Mouse (Mus musculus) forebrain, embryonic 13.5 days (tissue): Measurements from ENCODE around the gene Gripap1. TPM values are rescaled to one million over a fixed set of nuclear protein-coding genes. Genes with fewer than 3 reads are reported as not detected.
A peak's percentile ranks its signal among the peaks of the same experiment; 100 is the strongest.

Source experiments
- ATAC-seq: fragments of 200-750 bp; cut with Nextera tagmentation; 2 replicates; pipeline ENCODE4 v1.8.0; 2017
- H3K27ac ChIP-seq: fragments of 300-500 bp; sonication (generic); 2 replicates; pipeline ENCODE4 v1.5.1; 2015; ENCODE audit warnings: inconsistent platforms, mild to moderate bottlenecking, moderate library complexity
- H3K27me3 ChIP-seq: fragments of 300-500 bp; sonication (generic); 2 replicates; pipeline ENCODE4 v1.6.1; 2015; ENCODE audit warnings: mild to moderate bottlenecking, inconsistent platforms
- H3K36me3 ChIP-seq: fragments of 300-500 bp; sonication (generic); 2 replicates; pipeline ENCODE4 v1.6.1; 2015; ENCODE audit warnings: mild to moderate bottlenecking, inconsistent platforms; ENCODE audit not compliant: poor library complexity, severe bottlenecking
- H3K4me1 ChIP-seq: fragments of 300-500 bp; sonication (generic); 2 replicates; pipeline ENCODE4 v1.6.1; 2015; ENCODE audit warnings: inconsistent platforms
- H3K4me2 ChIP-seq: fragments of 300-500 bp; sonication (generic); 2 replicates; pipeline ENCODE4 v1.6.1; 2015; ENCODE audit warnings: inconsistent platforms, mild to moderate bottlenecking, moderate library complexity
- H3K4me3 ChIP-seq: fragments of 300-500 bp; sonication (generic); 2 replicates; pipeline ENCODE4 v1.5.1; 2015; ENCODE audit warnings: mild to moderate bottlenecking, inconsistent platforms
- H3K9ac ChIP-seq: fragments of 300-500 bp; sonication (generic); 2 replicates; pipeline ENCODE4 v1.6.1; 2015; ENCODE audit warnings: mild to moderate bottlenecking, inconsistent platforms
- H3K9me3 ChIP-seq: fragments of 300-500 bp; sonication (generic); replicated peaks from 2 replicates; pipeline ENCODE4 v1.6.1; 2016; ENCODE audit warnings: inconsistent platforms
- WGBS: fragments of 180-500 bp; shearing (Covaris S2); methylation state at CpG from one replicate; pipeline ENCODE4 v1.1.7; 2015; 5-methylcytosine and 5-hydroxymethylcytosine counted together
- microRNA counts: library from miRNA; unstranded; fragments of <30 nt; microRNA quantifications from one replicate; lab custom pipeline; 2016
- microRNA-seq: library from miRNA; unstranded; fragments of <30 nt; microRNA quantifications from one replicate; pipeline ENCODE4, GENCODE M21; 2016
- polyA plus RNA-seq: library from polyadenylated mRNA; unstranded; fragments of >200 nt; fragmentation: Nextera tagmentation; extraction: Ambion mirVana; gene quantifications from 2 replicates; pipeline ENCODE4 v1.2.1, GENCODE M21; 2015

The Gripap1 gene
- polyA plus RNA-seq, 1 experiment from 2014 or later, result 71.6 TPM

DNA sequence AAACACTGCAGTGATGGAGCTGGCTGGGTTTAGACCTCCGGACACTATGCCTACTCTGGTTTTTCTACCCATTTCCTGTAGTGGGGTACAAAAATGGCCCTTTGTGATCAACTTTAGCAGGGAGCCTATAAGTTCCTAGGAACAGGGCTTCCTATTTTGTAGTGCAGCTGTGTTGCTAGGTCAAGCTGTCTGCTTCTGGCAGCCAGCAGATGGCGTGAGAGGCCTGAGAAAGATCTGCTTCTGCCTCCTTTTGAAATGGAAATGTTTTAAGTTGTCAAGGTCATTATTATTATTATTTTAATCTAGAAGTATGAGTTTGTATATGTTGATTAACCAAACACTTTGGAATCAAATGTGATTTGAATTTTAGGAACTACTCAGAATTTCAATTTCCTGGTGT lies 65.0 kb downstream of the Gripap1 start:
- no peak for ATAC-seq
- 53% methylated on average over 2 of the region's 2 CpGs for WGBS
- Histone ChIP-seq H3K36me3 (0 out of 2 replicates have a peak, but pooled peaks cover 14% of the 10 kb centered on the region), H3K4me3 (no peak overlapping the region), H3K4me2 (no peak overlapping the region), H3K9me3 (no peaks in the 10 kb centered on the region), H3K4me1 (no peaks in the 10 kb centered on the region), H3K27ac (no peak overlapping the region), H3K27me3 (no peaks in the 10 kb centered on the region), H3K9ac (no peak overlapping the region)

DNA sequence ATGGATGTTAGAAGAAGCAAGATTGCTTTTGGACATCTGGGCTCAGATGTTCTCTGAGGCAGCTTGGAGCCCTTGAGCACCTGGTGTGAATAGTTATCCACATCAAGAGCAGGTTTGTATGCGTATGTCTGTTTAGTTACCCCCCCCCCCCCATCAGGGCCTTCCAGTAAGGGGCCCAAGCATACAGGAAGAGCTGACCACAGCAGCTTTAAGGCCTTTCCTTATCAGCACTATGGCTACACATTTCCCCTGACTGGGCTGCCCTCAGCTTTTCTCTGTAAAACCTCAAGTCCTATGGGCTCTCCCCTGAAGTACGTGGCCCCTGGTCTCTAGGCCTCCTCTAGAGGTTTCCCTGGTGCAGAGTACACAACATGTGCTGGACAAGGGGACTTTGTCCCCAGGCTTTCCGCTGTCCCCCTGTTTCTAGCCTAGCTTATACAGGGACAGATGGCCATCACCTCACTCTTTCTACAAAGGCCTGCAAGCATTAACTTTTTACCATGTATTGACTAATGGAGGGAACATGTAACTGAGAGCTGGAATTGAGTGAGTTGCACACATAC lies 69.7 kb downstream of the Gripap1 start:
- Histone ChIP-seq H3K4me2 (no peak overlapping the region), H3K9ac (no peak overlapping the region), H3K4me1 (no peaks in the 10 kb centered on the region), H3K27ac (no peak overlapping the region), H3K9me3 (no peaks in the 10 kb centered on the region), H3K36me3 (0 out of 2 replicates have a peak, but pooled peaks cover 5% of the 10 kb centered on the region), H3K4me3 (no peak overlapping the region), H3K27me3 (no peaks in the 10 kb centered on the region)
- 75% methylated on average over 3 of the region's 3 CpGs for WGBS
- no peak for ATAC-seq

DNA sequence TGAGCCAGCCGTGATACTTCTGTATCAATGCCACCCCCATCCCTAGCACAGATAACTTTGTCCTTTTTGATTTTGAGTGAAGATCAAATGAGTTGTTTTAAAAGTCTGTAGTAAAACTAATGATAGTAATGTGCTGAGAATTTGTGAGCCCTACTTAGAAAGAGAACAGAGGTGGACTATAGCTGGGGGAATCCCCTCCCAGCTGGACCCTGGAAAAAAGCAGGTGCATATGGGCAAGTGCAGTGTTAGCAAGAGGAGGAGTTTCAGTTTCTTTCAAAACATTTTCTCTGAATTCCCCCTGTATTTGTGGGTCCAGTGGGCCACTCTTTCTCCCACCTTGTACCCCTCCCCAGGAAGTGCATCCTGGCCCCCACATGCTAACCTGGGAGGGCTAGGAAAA lies 73.6 kb downstream of the Gripap1 start:
- H3K9me3 ChIP-seq, result no peaks in the 10 kb centered on the region
- no peak overlapping the region for H3K27ac ChIP-seq
- H3K9ac ChIP-seq, result no peak overlapping the region
- no peaks in the 10 kb centered on the region for H3K4me1 ChIP-seq
- H3K4me2 ChIP-seq, result no peak overlapping the region
- H3K4me3 ChIP-seq, result no peak overlapping the region
- 88% methylated on average over 1 of the region's 1 CpGs for WGBS
- H3K36me3 ChIP-seq, result peaks cover 14% of the 10 kb centered on the region; the same call in 1 of the 2 replicates
- H3K27me3 ChIP-seq, result no peaks in the 10 kb centered on the region
- ATAC-seq, result no peak

DNA sequence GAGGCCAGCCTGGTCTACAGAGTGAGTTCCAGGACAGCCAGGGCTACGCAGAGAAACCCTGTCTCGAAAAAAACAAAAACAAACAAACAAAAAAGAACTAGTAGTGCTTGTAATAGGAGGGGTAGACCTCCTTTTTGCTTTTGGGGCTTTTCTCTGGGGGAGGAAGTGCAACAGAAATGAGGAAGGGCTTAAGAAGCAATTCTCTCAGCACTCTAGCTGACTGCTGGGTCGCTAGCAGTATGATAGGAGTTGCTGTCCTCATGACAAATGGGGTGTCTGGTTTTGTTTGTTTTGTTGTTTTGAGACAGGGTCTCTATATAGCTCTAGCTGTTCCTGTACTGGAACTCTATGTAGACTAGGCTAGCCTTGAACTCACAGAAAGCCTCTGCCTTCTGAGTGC lies 75.0 kb downstream of the Gripap1 start:
- no peak overlapping the region for H3K9ac ChIP-seq
- no peaks in the 10 kb centered on the region for H3K27me3 ChIP-seq
- H3K4me2 ChIP-seq, result no peak overlapping the region
- H3K36me3 ChIP-seq, result peaks cover 14% of the 10 kb centered on the region; the same call in 1 of the 2 replicates
- H3K4me3 ChIP-seq, result no peak overlapping the region
- 79% methylated on average over 3 of the region's 3 CpGs for WGBS
- H3K9me3 ChIP-seq, result no peaks in the 10 kb centered on the region
- H3K27ac ChIP-seq, result no peak overlapping the region
- no peak for ATAC-seq
- H3K4me1 ChIP-seq, result peaks cover 1% of the 10 kb centered on the region; the same call in 1 of the 2 replicates

DNA sequence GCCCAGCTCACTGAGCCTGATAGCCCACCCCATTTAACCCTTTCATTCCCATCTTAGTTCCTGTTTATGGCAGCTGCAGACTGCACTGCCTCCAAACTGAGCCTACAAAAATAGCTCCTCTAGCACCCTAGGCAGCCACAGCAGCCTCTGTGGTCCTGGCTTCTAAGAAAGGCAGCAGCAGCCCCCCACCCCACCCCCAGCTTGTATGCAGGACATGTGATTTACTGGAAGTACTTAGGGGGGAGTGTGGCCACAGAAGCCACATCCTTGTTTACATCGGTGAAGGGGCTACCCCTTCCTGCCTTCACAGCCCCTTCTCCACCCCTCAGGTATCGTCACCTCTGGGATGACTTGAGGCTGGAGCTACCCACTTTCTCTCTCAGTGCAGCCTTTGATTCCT lies 75.8 kb downstream of the Gripap1 start:
- Histone ChIP-seq H3K4me1 (peaks cover 8% of the 10 kb centered on the region; the same call in 1 of the 2 replicates), H3K27me3 (no peaks in the 10 kb centered on the region), H3K27ac (no peak overlapping the region), H3K9me3 (no peaks in the 10 kb centered on the region), H3K36me3 (peaks cover 14% of the 10 kb centered on the region; the same call in 1 of the 2 replicates), H3K4me3 (no peak overlapping the region), H3K4me2 (no peak overlapping the region), H3K9ac (no peak overlapping the region)
- no peak for ATAC-seq
- WGBS, result 74% methylated on average over 2 of the region's 2 CpGs

DNA sequence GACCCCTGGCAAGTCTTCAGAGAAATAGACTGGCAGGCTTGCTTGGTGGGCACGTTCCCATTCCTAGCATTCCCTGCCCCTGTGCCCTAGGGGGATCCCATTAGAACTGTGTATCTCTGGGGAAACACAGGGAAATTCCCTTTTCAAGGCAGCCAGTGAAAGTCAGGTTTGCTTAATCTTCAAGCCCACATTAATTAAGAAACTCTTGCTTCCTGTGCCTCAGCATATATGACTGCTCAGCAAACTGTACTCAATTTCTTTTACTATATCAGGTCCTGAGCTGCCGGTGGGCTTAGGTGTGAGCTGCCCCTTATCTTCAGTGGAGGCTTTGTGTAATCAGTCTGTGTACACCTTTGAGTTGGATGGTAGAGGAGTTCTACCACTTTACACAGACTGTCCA lies 76.2 kb downstream of the Gripap1 start:
- H3K27ac ChIP-seq, result no peak overlapping the region
- H3K9ac ChIP-seq, result no peak overlapping the region
- no peak overlapping the region for H3K4me3 ChIP-seq
- no peaks in the 10 kb centered on the region for H3K9me3 ChIP-seq
- no peak for ATAC-seq
- peaks cover 8% of the 10 kb centered on the region; the same call in 1 of the 2 replicates for H3K4me1 ChIP-seq
- no peaks in the 10 kb centered on the region for H3K27me3 ChIP-seq
- no peak overlapping the region for H3K4me2 ChIP-seq
- H3K36me3 ChIP-seq, result peaks cover 14% of the 10 kb centered on the region; the same call in 1 of the 2 replicates
- WGBS, result 66% methylated on average over 2 of the region's 2 CpGs

DNA sequence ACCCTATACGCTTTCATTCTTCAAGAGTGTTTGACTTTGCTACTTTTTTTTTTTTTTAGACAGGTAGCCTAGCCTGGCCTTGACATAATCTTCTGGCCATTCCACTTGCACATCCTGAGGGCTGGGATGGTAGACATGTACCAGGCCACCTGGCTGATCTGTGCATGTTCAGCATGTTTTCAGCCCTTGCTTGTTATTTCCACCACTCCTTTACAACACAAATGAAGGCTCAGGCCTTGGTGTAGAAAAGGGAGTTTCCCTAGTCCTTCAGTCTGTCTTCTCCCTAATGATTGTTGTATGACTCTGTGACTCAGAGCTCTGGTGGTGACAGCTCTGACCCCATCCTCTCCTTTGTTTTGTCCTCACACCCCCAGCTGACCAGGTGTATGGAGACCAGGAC lies 77.6 kb downstream of the Gripap1 start:
- Histone ChIP-seq H3K4me3 (no peak overlapping the region), H3K9me3 (no peaks in the 10 kb centered on the region), H3K36me3 (peaks cover 18% of the 10 kb centered on the region), H3K4me1 (peaks cover 8% of the 10 kb centered on the region; the same call in 1 of the 2 replicates), H3K4me2 (no peak overlapping the region), H3K9ac (no peak overlapping the region), H3K27me3 (no peaks in the 10 kb centered on the region), H3K27ac (no peak overlapping the region)
- no peak for ATAC-seq
- 95% methylated on average over 1 of the region's 1 CpGs for WGBS

DNA sequence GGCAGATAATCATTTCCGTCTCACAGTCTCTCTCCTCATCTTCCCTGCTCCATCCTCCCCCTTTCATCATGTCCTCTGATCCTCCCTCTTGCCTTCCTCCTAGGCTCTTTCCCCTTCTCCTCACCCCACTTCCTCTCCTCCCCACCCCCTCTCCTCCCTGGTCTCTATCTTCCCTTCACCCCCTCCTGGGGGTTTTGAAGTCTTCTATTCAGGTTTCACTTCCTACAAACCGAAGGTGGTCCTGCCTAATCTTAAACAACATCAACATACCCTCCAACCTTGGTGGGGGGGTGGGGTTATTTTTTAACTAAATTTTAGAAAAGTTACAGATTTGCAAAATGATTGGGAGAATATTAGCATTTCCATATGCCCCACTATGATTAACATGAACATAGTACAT lies 78.9 kb downstream of the Gripap1 start:
- H3K36me3 ChIP-seq, result peaks cover 28% of the 10 kb centered on the region
- no peaks in the 10 kb centered on the region for H3K27me3 ChIP-seq
- H3K9me3 ChIP-seq, result 0 out of 2 replicates have a peak, but pooled peaks cover 3% of the 10 kb centered on the region
- H3K4me3 ChIP-seq, result no peak overlapping the region
- H3K9ac ChIP-seq, result no peak overlapping the region
- H3K4me1 ChIP-seq, result peaks cover 8% of the 10 kb centered on the region; the same call in 1 of the 2 replicates
- 27% methylated on average over 2 of the region's 2 CpGs for WGBS
- H3K4me2 ChIP-seq, result no peak overlapping the region
- no peak overlapping the region for H3K27ac ChIP-seq
- no peak for ATAC-seq

DNA sequence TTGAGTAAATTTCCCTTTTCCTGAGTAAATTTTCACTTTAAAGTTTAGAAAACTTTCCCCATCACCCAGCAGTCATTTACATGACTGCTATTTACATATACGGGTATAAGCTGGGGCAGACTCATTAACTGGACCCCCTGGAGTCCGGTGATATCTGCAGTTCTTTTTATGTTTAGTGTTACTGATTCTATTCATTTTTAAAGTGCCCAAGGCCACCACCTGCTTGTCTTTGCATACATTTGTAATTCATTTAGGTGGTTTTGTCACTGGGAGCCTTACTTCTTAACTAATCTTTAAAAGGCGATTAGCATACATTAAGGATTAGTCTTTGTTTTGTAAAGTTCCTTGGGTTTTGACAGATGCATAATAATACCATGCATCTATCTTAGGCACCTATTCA lies 80.3 kb downstream of the Gripap1 start:
- Histone ChIP-seq H3K27me3 (no peaks in the 10 kb centered on the region), H3K27ac (no peak overlapping the region), H3K4me1 (peaks cover 8% of the 10 kb centered on the region; the same call in 1 of the 2 replicates), H3K9me3 (0 out of 2 replicates have a peak, but pooled peaks cover 3% of the 10 kb centered on the region), H3K9ac (no peak overlapping the region), H3K4me2 (no peak overlapping the region), H3K36me3 (peaks cover 41% of the 10 kb centered on the region), H3K4me3 (no peak overlapping the region)
- WGBS, result 20% methylated on average over 3 of the region's 3 CpGs
- ATAC-seq, result no peak

MicroRNA genes within 50 kb of the gene (microRNA counts, 519-probe panel; counts per million panel counts)
- microRNA mmu-miR-1198 (lab: Ali Mortazavi, UCI), result 3,855 counts per million, percentile 76 among the panel's probes with 10 or more counts

Small RNA genes within 50 kb of the gene (microRNA-seq; reads per million reads assigned to microRNA genes)
- 41.3 reads per million, percentile 40 among the genes with 10 or more reads in this experiment for gene Mir1198

Other genes with a start within 250 kb of the Gripap1 start
- 0.08 TPM in 1 of 2 replicates, not detected in the other for gene Foxp3, start 216.1 kb upstream of the Gripap1 start, polyA plus RNA-seq
- 3.0 and 3.6 TPM in 2 replicates for gene Ppp1r3f, start 215.5 kb upstream of the Gripap1 start, polyA plus RNA-seq
- 36.8 and 38.5 TPM in 2 replicates for gene Ccdc22, start 184.2 kb upstream of the Gripap1 start, polyA plus RNA-seq
- 0.03 TPM in 2 replicates for gene Cacna1f, start 182.7 kb upstream of the Gripap1 start, polyA plus RNA-seq
- gene Syp, start 151.3 kb upstream of the Gripap1 start, polyA plus RNA-seq, result 62.0 and 66.7 TPM in 2 replicates
- 1.3 and 2.3 TPM in 2 replicates for gene Prickle3, start 132.5 kb upstream of the Gripap1 start, polyA plus RNA-seq
- gene Plp2, start 118.4 kb upstream of the Gripap1 start, polyA plus RNA-seq, result 45.7 and 50.5 TPM in 2 replicates
- 0.06 and 0.09 TPM in 2 replicates for gene Magix, start 108.5 kb upstream of the Gripap1 start, polyA plus RNA-seq
- gene Gpkow, start 92.6 kb upstream of the Gripap1 start, polyA plus RNA-seq, result 44.1 and 47.7 TPM in 2 replicates
- gene Wdr45, start 75.4 kb upstream of the Gripap1 start, polyA plus RNA-seq, result 29.0 and 33.6 TPM in 2 replicates
- 0.53 and 0.67 TPM in 2 replicates for gene Gm45208, start 67.5 kb upstream of the Gripap1 start, polyA plus RNA-seq
- 91.9 and 93.3 TPM in 2 replicates for gene Praf2, start 61.3 kb upstream of the Gripap1 start, polyA plus RNA-seq
- gene Ccdc120, start 38.9 kb upstream of the Gripap1 start, polyA plus RNA-seq, result 30.4 and 33.8 TPM in 2 replicates
- 20.0 and 23.8 TPM in 2 replicates for gene Tfe3, start 27.2 kb upstream of the Gripap1 start, polyA plus RNA-seq
- gene Kcnd1, start 32.5 kb downstream of the Gripap1 start, polyA plus RNA-seq, result 1.1 and 1.4 TPM in 2 replicates
- 43.9 and 44.9 TPM in 2 replicates for gene Otud5, start 51.6 kb downstream of the Gripap1 start, polyA plus RNA-seq
- 13.0 and 13.3 TPM in 2 replicates for gene Pim2, start 88.5 kb downstream of the Gripap1 start, polyA plus RNA-seq
- gene Slc35a2, start 94.3 kb downstream of the Gripap1 start, polyA plus RNA-seq, result 29.7 and 36.6 TPM in 2 replicates
- 202 and 206 TPM in 2 replicates for gene Pqbp1, start 109.5 kb downstream of the Gripap1 start, polyA plus RNA-seq
- gene Timm17b, start 109.6 kb downstream of the Gripap1 start, polyA plus RNA-seq, result 168 and 193 TPM in 2 replicates
- not detected in 2 replicates for gene Gm10491, start 118.1 kb downstream of the Gripap1 start, polyA plus RNA-seq
- gene Gm10490, start 119.8 kb downstream of the Gripap1 start, polyA plus RNA-seq, result not detected in 2 replicates
- gene Pcsk1n, start 130.1 kb downstream of the Gripap1 start, polyA plus RNA-seq, result 82.1 and 83.8 TPM in 2 replicates
- not detected in 2 replicates for gene Eras, start 138.8 kb downstream of the Gripap1 start, polyA plus RNA-seq
- gene Hdac6, start 158.1 kb downstream of the Gripap1 start, polyA plus RNA-seq, result 53.5 and 64.8 TPM in 2 replicates
- 0.26 and 0.39 TPM in 2 replicates for gene Gata1, start 188.3 kb downstream of the Gripap1 start, polyA plus RNA-seq
- not detected in 2 replicates for gene Glod5, start 228.7 kb downstream of the Gripap1 start, polyA plus RNA-seq